Mouse (Mus musculus): ENCODE measurements around the gene Tnfaip3. TPM values are rescaled to one million over a fixed set of nuclear protein-coding genes. Genes with fewer than 3 reads are reported as not detected.

The Tnfaip3 gene
- polyA plus RNA-seq, 1 experiment: 2.0 TPM

DNA sequence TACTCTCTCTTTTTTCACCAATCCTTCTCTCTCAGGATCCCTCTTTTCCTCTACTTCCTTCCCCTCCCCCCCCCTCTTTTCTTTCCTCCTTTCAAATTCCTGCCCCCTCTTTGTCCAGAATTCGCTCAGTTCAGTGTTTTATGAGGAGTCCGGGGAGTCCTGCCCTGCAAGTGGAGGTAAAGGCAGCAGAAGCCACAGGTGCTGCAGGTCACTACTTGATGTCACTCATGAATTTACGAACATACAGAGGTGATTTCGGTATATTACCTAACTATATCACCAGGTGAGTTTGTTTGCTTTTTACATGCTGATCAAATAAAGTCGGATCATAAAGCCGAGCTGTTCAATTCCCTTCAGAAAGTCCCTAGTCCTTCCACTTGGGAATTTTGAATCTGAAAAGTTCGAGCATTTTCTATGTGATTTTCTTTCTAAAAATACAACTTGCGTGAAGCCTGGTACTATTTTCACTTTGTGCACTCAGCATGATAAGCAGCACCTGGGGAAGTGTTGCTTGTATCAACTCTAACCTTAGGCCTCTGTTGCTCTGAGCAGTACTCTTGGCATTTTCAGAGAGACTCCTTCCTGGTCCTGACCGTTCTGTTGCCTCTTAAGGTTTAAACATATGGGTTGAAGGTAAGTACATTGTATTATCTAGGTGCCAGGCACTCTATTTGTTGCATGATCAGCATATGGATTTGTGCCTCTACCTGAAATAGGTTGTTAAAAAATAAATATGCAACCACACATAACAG lies 29.5 kb upstream of the Tnfaip3 start:
- no peaks in the 10 kb centered on the region for H3K4me1 ChIP-seq (ENCODE audit: control insufficient read depth, insufficient read depth, low read length)
- no peak overlapping the region for H3K27ac ChIP-seq (ENCODE audit: insufficient read depth, low read length)
- H3K4me3 ChIP-seq (ENCODE audit: insufficient read depth, low read length): no peak overlapping the region
- TF ChIP-seq CTCF (IDR thresholded peaks at IDR 0.05; ENCODE audit: extremely low read depth, insufficient read depth, low read length): no peak
- TF ChIP-seq POLR2A (IDR thresholded peaks at IDR 0.05; ENCODE audit: extremely low read depth, insufficient read depth, low read length): no peak

DNA sequence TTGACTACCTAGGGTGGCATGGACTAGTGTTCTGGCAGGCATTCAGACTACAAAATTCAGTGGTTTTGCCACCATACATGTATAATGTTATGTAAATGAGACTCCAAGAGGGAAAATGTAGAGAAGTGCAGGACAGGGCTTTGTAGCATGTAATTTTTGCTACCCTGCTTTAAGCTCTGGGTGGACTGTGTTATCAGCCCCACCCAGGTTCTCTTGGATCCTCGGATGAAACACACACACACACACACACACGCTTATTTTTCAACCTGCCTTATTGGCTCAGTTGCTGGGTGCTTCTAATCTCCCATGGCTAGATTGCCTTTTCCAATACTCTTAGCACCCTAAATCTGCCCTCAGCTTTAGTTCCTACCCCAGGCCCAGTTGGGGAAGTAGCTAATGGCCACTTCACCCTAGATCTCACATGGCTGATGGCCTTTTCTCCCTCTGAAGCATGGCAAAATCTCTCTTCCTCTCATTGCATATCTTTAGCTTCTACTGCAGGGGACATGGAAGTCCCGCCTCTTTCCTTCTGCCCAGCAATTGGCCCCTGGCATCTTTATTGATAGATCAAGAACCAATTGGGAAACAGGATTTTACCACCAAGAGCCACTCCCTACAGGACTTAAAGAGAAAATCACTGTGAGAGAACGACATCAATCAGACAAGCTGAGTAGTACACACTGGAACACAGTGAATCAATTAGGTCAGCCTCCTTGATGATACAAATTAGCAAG lies 28.2 kb upstream of the Tnfaip3 start:
- Histone ChIP-seq H3K4me1 (ENCODE audit: control insufficient read depth, insufficient read depth, low read length) (no peaks in the 10 kb centered on the region), H3K27ac (ENCODE audit: insufficient read depth, low read length) (peak overlapping the region; percentile 84; the same call in 1 of the 2 replicates), H3K4me3 (ENCODE audit: insufficient read depth, low read length) (peak overlapping the region; percentile 29; the same call in 1 of the 2 replicates)
- TF ChIP-seq POLR2A (IDR thresholded peaks at IDR 0.05; ENCODE audit: extremely low read depth, insufficient read depth, low read length) (no peak), CTCF (IDR thresholded peaks at IDR 0.05; ENCODE audit: extremely low read depth, insufficient read depth, low read length) (no peak)

DNA sequence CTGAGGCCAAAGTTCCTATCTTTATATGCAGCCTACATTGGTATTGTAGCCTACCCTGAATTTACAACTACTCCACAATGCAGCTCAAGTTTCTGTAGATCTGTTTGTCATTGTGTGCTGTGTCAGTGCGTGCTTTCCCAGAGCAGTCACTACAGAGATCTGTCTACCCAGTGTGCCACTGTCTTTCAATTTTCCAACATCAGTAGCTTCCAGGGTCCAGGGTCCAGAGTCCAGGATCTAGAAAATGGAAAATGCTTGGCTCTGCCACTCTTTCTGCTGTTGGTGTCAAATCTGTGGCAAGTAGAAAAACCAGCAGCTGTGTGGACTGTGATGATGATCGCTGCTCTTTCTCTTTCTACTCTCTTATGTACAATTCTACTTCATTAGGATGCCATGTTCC lies 24.7 kb upstream of the Tnfaip3 start:
- Histone ChIP-seq H3K4me1 (ENCODE audit: control insufficient read depth, insufficient read depth, low read length) (no peaks in the 10 kb centered on the region), H3K27ac (ENCODE audit: insufficient read depth, low read length) (no peak overlapping the region), H3K4me3 (ENCODE audit: insufficient read depth, low read length) (no peak overlapping the region)
- TF ChIP-seq CTCF (IDR thresholded peaks at IDR 0.05; ENCODE audit: extremely low read depth, insufficient read depth, low read length) (no peak), POLR2A (IDR thresholded peaks at IDR 0.05; ENCODE audit: extremely low read depth, insufficient read depth, low read length) (no peak)

DNA sequence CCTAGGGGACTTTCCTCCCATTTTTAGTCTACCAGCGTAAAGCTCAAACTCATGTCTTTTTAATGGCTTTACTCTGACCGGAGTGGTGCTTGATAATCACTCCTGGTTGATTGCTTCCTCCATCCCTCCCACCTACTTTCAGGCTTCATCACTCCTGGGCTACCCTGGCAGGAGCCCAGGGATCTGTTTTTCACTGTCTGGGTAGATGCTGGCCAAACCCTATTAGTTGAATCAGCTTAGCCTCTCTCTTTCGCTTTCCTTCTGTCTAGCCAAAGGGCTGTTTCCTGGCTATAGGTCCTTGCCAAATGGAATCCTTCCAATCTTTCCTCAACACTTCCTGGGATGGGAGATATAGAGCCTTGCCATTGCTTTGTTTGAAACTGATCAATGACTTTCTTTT lies 19.3 kb upstream of the Tnfaip3 start:
- H3K4me1 ChIP-seq (ENCODE audit: control insufficient read depth, insufficient read depth, low read length): no peaks in the 10 kb centered on the region
- H3K27ac ChIP-seq (ENCODE audit: insufficient read depth, low read length): no peak overlapping the region
- no peak overlapping the region for H3K4me3 ChIP-seq (ENCODE audit: insufficient read depth, low read length)
- TF ChIP-seq POLR2A (IDR thresholded peaks at IDR 0.05; ENCODE audit: extremely low read depth, insufficient read depth, low read length): no peak
- TF ChIP-seq CTCF (IDR thresholded peaks at IDR 0.05; ENCODE audit: extremely low read depth, insufficient read depth, low read length): no peak

DNA sequence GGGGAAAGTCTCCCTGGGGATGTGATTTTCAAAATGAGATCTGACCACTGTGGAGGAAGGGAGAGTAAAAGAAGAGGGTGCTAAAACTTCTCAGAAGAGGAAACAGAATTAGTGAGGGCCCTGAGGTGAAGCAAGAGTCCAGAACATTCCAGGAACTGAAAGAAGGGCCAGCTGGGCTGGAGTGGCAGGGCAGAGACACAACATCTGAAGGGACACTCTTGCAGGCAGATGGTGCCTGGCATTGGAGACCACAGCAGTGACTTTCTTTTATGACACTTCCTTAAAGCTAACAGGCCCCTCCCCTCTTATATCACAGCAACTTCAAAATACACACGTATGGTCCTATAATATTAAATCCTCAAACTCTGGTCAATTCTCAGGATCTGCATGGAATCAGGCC lies 18.2 kb upstream of the Tnfaip3 start:
- TF ChIP-seq CTCF (IDR thresholded peaks at IDR 0.05; ENCODE audit: extremely low read depth, insufficient read depth, low read length) (no peak), POLR2A (IDR thresholded peaks at IDR 0.05; ENCODE audit: extremely low read depth, insufficient read depth, low read length) (no peak)
- H3K27ac ChIP-seq (ENCODE audit: insufficient read depth, low read length): no peak overlapping the region
- no peaks in the 10 kb centered on the region for H3K4me1 ChIP-seq (ENCODE audit: control insufficient read depth, insufficient read depth, low read length)

DNA sequence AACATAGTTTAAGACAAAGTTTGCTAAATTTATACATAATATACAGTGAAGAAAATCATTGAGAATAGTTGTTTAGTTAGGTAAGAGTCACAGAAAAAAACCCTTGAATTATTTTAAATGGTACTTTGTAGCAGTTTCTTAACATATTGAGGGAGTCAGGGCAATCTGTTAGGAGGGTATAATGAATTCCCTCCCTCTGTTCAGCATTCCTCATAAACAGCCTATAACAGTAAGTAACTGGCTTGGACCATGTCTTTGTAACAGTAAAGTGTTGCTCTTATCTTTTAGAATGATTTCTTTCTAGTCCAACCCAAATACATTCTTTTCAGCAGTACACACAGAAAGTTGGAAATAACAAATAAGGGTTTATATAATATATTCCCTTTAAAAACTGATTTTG lies 16.4 kb upstream of the Tnfaip3 start:
- Histone ChIP-seq H3K4me1 (ENCODE audit: control insufficient read depth, insufficient read depth, low read length) (no peaks in the 10 kb centered on the region), H3K4me3 (ENCODE audit: insufficient read depth, low read length) (no peak overlapping the region), H3K27ac (ENCODE audit: insufficient read depth, low read length) (no peak overlapping the region)
- no peak for TF ChIP-seq POLR2A (IDR thresholded peaks at IDR 0.05; ENCODE audit: extremely low read depth, insufficient read depth, low read length)
- no peak for TF ChIP-seq CTCF (IDR thresholded peaks at IDR 0.05; ENCODE audit: extremely low read depth, insufficient read depth, low read length)

More for the DNA sequence above, 18.2 kb upstream of the Tnfaip3 start:
- no peak overlapping the region for H3K4me3 ChIP-seq (ENCODE audit: insufficient read depth, low read length)

DNA sequence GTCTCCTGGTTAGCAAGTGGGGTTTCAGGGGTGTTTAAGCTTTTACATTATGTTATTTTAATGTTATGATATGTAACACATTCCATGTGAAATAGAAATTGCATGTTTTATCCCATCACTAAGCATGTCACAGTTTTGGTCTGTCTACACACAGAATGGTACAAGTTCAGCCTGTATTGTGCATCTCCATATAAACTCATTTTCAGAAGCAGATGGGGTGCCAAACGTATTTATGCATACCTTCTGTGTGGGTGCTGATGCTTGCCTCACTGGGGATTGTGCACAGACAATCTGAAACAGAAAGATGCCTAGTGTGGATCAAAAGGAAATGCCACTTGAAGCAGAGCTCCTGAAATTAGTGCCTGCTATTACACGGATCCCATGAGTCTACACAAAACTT lies 15.2 kb upstream of the Tnfaip3 start:
- TF ChIP-seq CTCF (IDR thresholded peaks at IDR 0.05; ENCODE audit: extremely low read depth, insufficient read depth, low read length) (no peak), POLR2A (IDR thresholded peaks at IDR 0.05; ENCODE audit: extremely low read depth, insufficient read depth, low read length) (no peak)
- Histone ChIP-seq H3K4me3 (ENCODE audit: insufficient read depth, low read length) (no peak overlapping the region), H3K27ac (ENCODE audit: insufficient read depth, low read length) (no peak overlapping the region), H3K4me1 (ENCODE audit: control insufficient read depth, insufficient read depth, low read length) (no peaks in the 10 kb centered on the region)

DNA sequence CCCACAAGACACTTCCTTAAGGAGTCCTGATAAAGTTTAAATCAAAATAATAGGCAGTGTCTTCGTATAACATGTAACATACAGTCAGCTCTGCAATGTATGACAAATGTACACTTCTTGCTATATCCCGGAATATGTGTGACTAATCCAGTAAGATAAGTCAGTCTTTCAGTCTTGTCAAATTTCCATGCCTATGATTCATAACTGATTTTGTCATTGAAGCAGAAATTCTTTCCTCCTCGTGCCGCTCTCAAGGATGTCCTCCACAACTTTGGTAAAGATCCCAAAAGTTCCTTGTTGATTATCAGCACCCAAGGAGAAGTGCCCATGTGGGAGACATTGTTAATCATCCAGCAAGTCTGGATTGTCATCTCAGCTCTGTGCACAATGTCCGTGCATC lies 11.3 kb upstream of the Tnfaip3 start:
- TF ChIP-seq CTCF (IDR thresholded peaks at IDR 0.05; ENCODE audit: extremely low read depth, insufficient read depth, low read length) (no peak), POLR2A (IDR thresholded peaks at IDR 0.05; ENCODE audit: extremely low read depth, insufficient read depth, low read length) (no peak)
- H3K27ac ChIP-seq (ENCODE audit: insufficient read depth, low read length): no peak overlapping the region
- H3K4me1 ChIP-seq (ENCODE audit: control insufficient read depth, insufficient read depth, low read length): no peaks in the 10 kb centered on the region
- no peak overlapping the region for H3K4me3 ChIP-seq (ENCODE audit: insufficient read depth, low read length)

DNA sequence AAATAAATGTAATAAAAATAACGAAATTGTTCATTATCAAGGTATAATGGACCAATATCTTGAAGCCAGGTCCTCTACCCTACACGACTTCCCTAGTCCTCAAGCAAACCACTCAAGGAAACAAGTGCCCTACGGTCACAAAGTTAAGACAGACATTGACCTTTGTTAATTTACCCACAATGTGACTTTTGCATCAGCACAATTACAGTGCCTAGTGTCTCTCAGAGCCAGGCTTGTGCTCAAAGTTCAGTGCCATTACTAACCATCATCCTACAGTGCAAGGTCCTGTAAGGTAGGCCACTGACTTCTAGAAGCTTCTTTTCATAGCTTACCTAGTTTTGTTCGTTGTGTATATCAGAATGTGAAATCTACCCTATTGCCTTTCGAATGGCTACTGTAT lies 8.9 kb upstream of the Tnfaip3 start:
- H3K4me1 ChIP-seq (ENCODE audit: control insufficient read depth, insufficient read depth, low read length): no peaks in the 10 kb centered on the region
- no peak for TF ChIP-seq POLR2A (IDR thresholded peaks at IDR 0.05; ENCODE audit: extremely low read depth, insufficient read depth, low read length)
- no peak for TF ChIP-seq CTCF (IDR thresholded peaks at IDR 0.05; ENCODE audit: extremely low read depth, insufficient read depth, low read length)

More for the DNA sequence above, 8.9 kb upstream of the Tnfaip3 start:
- H3K4me3 ChIP-seq (ENCODE audit: insufficient read depth, low read length): no peak overlapping the region
- H3K27ac ChIP-seq (ENCODE audit: insufficient read depth, low read length): no peak overlapping the region
